Mouse (Mus musculus): ENCODE measurements around the gene H3f3b.

H3f3b gene

DNA sequence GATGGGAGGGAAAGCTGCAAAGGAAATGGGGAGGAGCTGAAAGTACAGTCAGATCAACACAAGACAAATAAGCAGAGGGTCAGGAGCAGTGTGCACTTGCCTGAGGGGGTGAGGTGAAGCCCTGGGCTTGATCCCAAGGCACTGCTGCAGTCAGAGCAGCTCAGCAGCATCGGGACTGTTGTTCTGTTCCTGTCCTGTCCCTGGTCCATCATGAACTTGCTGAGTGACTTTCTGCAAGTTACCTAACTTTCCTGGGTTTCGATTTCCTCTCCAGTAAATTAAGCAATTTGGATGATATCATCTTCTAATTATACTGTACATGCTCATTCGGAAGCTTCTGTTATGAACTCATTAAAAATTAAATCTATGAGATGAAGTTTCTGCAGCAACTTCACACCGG lies at the start of gene H3f3b:
H3f3b (minus strand) TSS at position 207 of the 400 bp plus-strand sequence.
- no peak for DNase-seq

DNA sequence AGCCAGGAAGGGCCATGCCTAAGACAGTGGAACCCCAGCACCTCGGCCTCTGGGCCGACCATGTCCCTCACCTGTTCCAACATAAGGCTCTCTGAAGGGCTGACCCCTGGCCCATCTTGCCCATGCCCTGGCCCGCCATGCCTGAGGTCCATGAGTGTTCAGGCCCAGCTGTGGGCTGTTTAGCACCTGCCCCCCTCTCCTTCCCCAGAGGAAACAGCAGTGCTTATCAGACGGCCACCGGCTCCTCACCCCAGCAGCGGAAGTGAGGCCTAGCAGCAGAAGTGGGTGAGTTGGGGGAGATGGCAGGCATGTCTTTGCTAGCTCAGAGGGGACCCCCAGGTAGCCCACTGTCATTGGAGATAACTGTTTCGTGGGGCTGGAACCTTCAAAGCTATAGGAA lies 49.1 kb upstream of the H3f3b start:
- no peak for DNase-seq

DNA sequence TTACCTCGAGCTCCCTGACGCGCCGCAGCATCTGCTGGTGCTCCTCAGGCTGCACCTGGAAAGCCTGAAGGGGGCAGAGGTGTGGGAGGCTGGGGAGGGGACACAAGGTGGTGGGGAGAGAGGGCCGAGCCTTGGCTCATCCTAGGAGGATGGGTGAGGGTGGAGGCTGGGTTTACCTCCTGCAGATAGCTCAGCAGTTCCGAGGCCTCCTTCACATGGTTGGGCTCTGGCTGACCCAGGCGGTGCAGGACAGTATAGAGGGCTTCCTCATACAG lies 48.4 kb upstream of the H3f3b start:
- no peak for DNase-seq

DNA sequence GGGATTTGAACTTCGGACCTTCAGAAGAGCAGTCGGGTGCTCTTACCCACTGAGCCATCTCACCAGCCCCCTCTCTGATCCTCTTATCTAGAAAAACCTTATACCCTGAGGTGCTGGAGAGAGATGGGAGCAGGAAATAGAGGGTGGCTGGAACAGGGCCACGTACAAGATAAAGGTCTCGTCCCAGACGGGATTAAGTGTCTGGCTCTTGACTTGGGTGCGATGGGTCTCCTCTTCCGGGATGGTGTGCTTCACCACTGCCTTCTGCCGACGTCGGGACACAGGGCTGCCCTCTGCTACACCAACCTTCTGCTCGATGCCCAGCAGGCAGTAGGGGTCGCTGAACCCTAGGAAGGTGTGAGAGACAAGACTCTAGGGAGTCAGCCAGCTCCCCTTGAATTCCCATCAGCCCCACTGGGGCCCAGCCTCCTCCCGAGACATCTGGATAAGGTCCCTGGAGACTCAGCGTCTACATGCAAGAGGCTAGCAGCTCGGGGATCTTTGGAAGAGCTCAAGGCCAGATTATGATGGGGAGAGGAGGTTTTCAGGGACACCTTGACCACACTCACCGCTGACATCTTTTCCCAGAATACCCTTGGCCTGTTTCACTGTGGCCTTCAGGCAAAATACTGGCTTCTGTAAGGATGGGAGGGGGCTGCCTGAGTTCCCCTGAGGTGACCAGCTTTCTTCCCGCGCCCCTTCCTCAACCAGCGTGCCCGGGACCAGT lies 47.9 kb upstream of the H3f3b start:
- DNase-seq, result no peak

DNA sequence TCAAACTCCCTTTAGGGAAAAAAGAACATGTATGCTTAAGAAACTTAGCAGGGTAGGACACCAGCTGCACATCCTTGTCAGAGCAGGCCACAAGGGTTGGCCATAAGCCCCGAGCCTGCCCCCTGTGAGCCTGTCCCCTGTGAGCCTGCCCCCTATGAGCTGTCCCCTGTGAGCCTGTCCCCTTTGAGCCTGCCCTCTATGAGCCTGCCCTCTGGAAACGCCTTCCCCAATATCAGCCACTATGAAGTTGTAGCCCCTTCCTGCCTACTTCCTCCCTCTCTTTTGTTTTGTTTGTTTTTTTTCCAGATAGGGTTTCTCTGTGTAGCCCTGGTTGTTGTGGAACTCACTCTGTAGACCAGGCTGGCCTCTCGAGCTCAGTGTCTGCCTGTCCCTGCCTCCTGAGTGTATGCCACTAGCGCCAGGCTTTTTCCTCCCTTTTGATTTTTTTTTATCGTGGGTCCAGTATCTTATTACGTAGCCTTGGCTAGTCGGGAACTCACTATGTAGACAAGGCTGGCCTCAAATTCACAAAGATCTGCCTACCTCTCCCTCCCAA lies 46.8 kb upstream of the H3f3b start:
- DNase-seq, result no peak

DNA sequence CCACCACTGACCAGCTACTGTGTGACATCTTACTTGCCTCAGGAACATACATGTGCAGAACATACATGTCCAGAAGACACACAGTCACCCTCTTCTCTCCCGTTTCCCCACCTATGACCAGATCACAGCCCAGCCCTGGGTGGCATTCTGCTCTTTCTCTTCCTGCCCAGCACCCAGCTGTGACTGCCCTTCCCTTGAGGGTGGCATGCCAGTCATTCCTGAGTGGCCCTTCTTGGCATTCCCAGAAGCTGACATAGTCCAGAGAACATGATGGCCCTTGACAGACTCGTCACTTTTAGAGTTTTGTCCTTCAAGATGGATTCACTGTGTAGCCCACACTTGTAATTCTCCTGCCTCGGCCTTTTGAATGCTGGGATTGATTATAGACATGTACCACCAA lies 44.8 kb upstream of the H3f3b start:
- DNase-seq, result no peak

DNA sequence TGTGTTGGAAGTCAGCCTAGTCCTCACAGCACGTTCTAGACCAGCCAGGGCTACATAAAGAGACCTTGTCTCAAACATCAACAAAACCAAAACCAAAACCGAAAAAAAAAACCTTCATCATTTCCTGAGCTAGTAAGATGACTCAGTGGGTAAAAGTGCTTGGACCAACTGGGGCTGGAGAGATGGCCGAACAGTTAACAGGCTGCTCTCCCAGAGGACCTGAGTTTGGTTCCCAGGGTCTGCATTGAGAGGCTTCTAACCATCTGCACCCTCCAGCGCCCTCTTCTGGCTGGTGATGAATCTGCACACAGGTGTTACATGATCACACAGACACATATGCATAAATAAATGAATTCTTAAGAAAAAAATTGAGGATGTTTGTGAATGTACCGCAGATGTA lies 43.7 kb upstream of the H3f3b start:
- no peak for DNase-seq

DNA sequence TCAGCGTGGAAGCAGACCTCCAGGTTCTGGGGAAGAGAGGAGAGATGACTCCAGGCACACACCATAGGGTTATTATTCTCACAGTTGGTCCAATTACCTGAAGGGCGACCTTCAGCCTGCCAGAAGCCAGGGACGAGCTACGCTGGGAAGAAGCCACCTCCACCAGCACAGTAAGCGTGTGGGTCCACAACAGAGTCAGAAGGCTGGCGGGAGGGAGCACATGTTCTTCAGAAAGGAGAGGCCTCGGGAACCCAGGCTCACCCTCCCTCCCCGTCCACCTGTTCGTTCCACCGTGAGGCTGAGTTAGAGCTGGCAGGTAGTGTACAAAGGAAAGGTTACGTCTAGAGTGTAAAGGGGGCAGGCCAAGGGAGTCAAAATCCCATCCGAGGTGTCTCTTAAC lies 37.6 kb upstream of the H3f3b start:
- no peak for DNase-seq

DNA sequence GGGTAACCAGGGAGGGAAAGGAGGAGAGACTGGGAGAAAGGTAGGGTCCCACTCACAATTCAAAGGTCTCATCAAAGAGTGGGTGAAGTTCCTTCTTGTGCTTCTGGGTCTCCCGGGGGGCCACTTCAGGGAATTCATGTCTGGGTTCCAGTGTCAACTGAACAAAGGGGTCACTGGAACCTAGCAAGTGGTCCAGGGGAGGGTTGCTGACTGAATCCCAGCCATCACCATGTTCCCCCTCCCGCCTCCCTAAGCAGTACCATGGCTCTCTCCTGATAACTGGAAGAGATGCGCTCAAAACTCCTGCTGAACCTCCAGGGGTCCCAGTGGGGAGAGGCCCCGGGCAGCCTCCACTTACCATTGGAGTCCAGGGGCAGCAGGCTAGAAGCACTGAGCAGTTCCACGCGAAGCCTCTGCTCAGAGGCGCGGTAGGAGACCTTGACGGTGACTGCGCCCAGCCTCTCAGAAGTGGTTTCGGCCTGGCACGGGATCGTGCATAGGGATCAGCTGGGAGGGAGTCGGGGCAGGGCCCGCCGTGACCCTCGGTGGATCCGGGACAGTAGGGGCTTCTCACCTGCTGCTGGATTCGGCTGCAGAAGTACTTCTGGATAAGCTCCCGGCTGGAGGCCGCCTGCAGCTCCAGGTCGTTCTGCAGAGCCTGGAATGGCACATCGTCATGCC lies 36.6 kb upstream of the H3f3b start:
- no peak for DNase-seq

DNA sequence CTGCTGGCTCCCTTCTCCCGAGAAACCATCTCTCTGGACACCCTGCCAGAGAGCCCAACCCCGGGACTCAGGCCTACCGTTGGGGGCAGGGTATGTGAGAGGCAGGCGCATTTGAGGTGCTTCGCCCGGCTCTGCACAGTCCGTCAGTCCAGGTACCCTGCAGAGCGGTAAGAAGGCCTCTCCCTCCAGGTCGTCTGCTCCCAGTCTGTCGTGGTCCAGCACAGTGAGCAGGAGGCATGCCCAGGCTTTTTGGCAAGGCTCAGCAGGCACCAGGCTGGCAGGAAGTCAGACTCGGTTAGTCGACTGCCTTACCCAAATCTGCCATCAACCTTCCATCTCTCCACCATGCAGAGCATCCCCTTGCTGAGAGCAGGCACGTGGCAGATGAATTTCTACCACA lies 35.8 kb upstream of the H3f3b start:
- no peak for DNase-seq

DNA sequence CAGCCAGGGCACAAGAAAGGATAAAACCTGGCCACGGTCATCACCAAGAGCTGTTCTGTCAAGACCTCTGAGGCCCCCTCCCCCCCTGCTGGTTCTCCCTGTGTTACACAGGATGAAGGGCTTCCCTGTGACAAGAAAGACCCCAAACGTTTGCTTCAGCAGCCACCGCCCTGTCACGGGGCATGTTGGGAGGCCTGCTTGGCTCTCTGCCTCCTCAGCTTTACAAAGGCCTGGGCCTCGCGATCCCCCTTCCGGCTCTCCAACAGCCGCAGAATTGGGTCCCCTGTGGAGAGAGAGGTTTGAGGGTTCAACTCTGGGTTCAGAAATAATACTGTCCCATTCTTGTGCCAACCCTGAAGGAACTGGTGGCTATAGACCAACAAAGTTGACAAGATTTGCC lies 34.8 kb upstream of the H3f3b start:
- no peak for DNase-seq

DNA sequence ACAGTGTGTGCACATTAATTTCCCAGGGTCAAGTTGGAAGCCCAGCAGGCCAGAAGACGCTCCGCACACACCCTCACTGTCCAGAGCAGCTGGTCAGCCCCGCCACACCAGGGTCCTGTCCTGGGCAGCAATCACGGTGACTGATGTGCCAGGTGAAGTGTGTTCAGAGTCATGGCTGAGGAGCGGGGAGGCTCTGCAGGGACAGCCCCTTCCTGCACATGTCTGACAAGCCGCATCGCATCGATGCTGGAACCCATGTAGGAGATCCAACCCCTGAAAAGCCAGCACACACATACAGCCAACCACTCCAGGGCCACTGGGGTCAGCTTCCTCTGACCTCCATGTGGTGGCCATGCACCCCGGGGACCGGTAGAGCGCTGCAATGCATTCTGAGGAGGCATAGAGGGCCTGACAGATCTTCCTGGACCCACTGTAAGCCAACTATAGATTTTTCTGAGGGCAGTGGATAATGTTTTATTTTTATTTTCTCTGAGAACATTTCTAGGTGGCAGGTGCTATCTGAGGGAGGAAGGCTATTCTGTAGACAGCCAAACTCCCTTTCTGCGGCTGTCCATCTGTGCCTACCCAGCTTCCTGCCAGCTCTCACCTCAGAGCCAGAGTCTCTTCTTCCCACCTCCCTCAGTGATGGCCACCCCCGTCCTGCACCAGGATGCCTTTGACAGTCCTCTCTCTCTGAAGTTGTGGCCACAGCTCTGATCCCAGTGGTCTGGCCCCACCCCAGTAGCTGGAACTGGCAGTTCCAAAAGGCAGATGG lies 34.1 kb upstream of the H3f3b start:
- DNase-seq, result no peak

DNA sequence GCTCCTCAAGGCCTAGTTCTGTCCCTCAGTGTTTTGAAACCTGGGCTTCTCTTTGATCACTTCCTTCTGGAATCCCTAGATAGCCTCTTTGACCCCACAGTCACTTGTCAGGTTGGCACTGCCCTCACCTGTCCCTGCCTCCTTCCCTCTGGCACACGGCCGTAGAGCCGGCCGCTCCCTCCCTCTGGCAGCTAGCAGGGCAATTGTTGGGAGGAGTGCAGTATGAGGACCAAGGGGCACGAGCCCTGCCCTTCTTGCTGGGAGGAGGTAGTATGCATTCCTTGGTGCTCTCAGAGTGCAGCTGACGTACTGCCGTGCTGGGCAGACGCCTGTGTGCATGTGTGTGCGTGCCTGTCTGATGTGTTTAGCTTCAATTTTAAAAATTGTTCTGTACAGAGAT lies 32.8 kb upstream of the H3f3b start:
- DNase-seq, result no peak

DNA sequence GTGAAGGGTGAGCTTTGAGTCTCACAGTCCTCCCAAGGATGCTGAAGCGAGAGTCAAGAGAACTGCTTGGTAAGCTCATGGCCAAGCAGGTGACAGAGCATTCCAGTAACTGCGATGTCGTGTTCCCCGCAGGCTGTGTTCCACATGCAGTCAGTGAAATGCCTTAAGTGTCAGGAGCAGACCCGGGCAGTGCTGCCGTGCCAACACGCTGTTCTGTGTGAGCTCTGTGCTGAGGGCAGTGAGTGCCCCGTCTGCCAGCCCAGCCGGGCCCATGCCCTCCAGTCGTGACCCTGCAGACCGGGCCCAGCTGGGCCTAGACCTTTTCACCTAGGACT lies 31.9 kb upstream of the H3f3b start:
- no peak for DNase-seq

DNA sequence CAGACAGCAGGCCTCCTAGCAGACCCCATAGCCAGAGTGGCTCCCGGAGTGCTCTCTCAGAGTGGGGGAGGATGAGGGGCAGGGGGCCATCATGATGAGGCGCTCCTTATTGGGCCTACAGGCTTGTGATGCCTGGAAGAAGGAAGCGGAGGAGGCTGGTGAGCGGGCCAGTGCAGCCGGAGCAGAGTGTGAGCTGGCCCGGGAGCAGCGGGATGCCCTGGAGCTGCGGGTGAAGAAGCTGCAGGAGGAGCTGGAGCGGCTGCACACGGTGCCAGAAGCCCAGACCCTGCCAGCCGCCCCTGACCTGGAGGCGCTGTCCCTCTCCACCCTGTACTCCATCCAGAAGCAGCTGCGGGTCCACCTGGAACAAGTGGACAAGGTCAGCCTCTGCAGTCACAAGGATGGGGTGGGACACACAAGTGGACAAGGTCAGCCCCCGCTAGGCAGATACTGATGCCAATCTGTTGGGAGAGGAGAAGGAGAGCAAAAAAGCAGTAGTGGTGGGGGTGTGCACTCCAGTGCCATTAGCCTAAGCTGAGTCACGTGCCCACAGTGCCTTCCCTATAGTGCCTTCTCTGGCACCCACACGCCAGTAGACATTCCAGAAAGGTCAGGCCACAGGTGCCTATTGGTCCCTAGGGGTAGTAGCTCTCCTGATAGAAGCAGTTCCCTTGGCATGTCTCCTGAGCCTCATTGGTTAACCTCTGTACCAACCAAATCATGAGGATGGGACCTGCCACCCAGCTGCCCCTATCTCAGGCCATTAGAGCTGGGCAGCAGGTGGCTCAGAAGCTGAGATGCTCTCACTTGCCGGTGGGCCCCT lies 31.3 kb upstream of the H3f3b start:
- no peak for DNase-seq

DNA sequence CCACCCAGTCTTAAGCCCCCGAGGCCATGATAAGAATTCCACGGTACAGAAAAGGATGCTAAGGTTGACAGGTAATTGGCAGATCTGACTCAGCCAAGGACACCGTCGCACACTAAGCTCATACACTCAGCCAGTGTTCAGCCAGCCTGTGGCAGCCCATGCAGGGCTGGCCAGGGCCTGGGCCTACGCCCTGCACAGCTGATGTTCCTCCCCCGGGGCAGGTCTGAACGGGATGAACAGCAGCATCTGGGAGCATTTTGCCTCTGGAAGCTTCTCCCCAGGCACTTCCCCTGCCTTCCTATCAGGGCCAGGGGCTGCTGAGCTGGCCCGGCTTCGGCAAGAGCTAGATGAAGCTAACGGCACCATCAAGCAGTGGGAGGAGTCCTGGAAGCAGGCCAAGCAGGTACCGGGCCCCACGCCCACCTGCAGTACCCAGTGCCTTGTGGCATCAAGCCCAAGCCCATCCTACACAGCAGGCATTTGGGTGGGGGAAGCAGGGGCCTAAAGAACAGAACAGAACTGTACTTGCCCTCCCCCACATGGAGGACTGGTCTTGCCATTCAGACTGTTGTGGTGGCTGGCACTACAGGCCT lies 30.4 kb upstream of the H3f3b start:
- no peak for DNase-seq

DNA sequence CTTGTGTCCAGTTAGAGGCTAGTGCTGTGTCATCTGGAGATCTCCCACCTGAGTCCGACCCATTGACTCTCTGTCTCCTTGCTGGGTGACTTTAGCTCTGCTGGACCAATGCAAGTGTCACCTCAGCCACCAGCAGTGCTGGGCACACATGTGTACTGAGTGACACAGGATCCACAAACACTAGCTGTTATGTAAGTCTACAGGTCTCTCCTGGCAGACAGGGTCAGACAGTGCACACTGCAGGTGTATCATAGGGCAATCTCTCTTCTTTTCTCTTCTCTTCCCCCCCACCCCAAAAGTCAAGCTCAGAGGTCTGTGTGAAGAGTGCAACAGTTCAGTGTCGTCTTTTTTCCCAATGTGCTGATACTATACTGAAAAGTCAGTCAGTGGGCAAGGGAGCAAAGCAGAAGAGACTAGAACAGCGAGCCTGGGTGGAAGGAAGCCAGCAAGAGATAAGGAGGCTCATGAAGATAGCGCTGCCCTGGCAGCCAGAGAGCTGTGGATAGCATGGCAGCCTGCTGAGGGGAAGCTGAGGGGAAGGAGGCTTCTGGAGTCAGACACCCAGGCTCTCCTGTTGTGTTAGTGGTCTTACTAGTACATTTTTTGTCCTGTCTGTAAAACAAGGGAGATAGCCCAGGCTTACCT lies 29.6 kb upstream of the H3f3b start:
- no peak for DNase-seq

DNA sequence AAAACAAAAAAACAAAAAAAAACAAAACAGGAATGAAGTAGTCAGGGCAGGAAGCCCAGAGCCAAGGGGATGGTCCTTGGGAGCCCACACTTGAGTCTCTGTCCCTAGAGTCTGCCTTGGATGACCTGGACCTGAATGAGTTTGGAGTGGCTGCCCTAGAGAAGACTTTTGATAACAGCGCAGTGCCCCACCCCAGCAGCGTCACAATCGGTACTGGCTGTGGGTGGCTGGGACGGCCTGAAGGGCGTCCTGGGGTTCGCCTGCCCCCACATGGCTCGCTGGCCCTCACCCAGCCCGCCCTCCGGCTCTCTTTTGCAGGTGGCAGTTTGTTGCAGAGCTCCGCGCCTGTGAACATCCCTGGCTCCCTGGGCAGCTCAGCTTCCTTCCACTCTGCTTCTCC lies 28.1 kb upstream of the H3f3b start:
- DNase-seq, result no peak

DNA sequence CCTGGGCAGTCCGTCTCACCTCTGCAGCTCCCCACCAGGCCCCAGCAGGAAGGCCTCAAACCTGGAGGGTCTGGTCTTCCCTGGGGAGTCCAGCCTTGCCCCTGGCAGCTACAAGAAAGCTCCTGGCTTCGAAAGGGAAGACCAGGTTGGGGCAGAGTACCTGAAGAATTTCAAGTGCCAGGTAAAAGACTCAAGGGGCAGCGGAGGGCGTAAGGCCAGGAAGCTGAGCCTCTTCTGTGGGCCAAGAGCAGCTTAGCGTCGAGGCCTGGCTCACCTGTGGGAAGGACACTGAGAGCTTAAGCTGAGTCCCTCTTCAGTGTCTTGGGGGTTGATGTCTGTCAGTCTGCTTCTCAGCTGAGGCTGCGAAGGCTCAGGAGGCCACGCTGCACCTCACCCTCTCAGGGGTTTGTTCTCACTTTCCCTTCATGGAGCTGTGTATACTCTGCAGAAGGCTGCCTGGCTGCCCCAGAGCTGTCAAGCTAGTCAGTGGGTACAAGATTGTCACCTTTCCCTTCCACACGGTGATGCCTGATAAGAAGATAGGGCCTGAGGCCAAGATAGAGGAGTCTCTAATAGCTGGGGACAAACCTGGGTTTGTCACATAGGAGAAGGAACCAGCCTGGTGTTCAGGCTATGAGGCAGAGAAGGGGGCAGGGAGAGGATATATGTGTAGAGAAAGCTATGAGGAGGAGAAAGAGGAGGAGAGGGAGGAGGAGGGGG lies 25.9 kb upstream of the H3f3b start:
- DNase-seq, result no peak

DNA sequence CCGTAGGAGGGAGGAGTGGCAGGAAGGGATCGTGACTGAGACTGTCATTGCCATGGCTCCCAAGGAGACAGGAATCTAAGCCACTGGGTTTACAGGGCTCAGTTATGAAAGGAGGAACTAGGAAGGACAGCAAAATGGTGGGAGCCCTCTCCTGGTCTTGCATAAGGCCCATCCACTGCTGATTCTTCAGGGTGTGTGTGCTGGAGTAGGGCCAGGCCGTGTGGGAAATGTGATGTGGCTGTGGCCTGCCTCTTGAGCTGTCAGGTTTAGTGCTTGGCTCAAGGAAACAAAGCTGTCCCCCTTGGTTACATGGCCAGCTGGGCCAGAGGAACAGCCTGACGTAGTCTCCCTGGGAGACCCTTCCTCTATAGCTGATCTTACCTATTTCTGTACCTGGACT lies 22.4 kb upstream of the H3f3b start:
- no peak for DNase-seq

DNA sequence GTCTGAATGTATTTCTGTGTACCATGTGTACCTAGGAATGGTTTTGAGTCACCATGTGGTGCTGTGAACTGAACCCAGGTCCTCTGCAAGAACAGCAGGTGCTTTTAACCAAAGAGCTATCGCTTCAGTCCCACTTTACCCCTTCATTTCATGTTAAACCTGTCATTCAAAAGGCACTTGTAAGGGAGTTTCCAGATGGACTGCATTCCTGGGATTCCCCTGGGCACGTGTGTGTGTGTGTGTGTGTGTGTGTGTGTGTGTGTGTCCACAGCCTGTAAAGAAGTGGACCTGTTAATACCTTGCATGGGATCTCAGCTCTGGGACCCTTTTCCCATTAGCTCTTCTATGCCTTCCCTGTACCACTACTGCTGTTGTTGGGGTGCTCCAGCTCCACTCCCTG lies 21.8 kb upstream of the H3f3b start:
- no peak for DNase-seq

DNA sequence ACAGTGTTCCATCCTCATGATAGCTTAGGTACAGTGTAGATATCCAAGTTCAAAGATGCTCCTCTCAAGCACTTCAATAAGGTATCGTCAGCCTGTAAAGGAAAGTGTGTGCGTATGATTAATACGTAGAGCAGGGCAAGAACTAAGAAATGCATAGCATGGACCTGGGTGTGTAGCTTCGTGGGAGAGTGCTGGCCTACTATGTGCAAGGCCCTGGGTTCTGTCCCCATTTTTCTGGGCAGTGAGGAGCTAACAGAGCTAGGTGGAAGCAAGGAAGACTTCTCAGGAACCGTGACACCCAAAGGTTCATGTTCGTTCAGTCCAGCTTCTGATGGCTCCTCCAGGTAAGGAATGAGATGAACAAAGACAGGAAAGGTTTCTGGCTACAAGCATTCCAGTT lies 17.4 kb upstream of the H3f3b start:
- no peak for DNase-seq
